Mouse (Mus musculus) myocyte (in vitro differentiated cells): ENCODE measurements around the gene Crebrf.

Experiments
- CEBPB ChIP-seq: IDR thresholded peaks from 2 replicates; pipeline ENCODE4 v1.6.1; 2011; ENCODE audit warnings: mild to moderate bottlenecking, moderate library complexity; ENCODE audit not compliant: poor library complexity, insufficient read depth, severe bottlenecking
- E2F4 ChIP-seq: IDR thresholded peaks from one replicate; pipeline ENCODE4 v1.6.1; 2011; ENCODE audit warnings: mild to moderate bottlenecking, control low read depth, moderate library complexity; ENCODE audit not compliant: insufficient read depth
- MAX ChIP-seq: IDR thresholded peaks from one replicate; pipeline ENCODE4 v1.6.1; 2011; ENCODE audit warnings: low read depth, mild to moderate bottlenecking, control low read depth
- MYOD1 ChIP-seq, 3 experiments: IDR thresholded peaks; one replicate each; pipeline ENCODE4 v1.6.1; 2011; ENCODE audit warnings: control low read depth in 2 of 3, low read depth in 2 of 3, mild to moderate bottlenecking in 2 of 3, moderate library complexity in 1 of 3; ENCODE audit not compliant: insufficient read length in 2 of 3, control insufficient read depth in 1 of 3
- MYOG ChIP-seq, 3 experiments: IDR thresholded peaks; one replicate each; pipeline ENCODE4 v1.6.1; 2011; ENCODE audit warnings: control low read depth in 2 of 3, low read depth in 2 of 3, mild to moderate bottlenecking in 2 of 3; ENCODE audit not compliant: insufficient read length in 2 of 3, control insufficient read depth in 1 of 3, insufficient read depth in 1 of 3
- POLR2A ChIP-seq: IDR thresholded peaks from one replicate; pipeline ENCODE4 v1.6.1; 2011; ENCODE audit warnings: low read depth, mild to moderate bottlenecking, control low read depth, moderate library complexity; ENCODE audit not compliant: insufficient read length
- POLR2AphosphoS2 ChIP-seq: IDR thresholded peaks from one replicate; pipeline ENCODE4 v1.6.1; 2011; ENCODE audit warnings: low read depth, control low read depth; ENCODE audit not compliant: insufficient read length
- TCF12 ChIP-seq: IDR thresholded peaks from one replicate; pipeline ENCODE4 v1.6.1; 2011; ENCODE audit warnings: mild to moderate bottlenecking, control low read depth; ENCODE audit not compliant: poor library complexity, insufficient read depth, severe bottlenecking
- TCF3 ChIP-seq: IDR thresholded peaks from one replicate; pipeline ENCODE4 v1.6.1; 2011; ENCODE audit warnings: low read depth, control low read depth; ENCODE audit not compliant: insufficient read length
- USF1 ChIP-seq: IDR thresholded peaks from one replicate; pipeline ENCODE4 v1.6.1; 2011; ENCODE audit warnings: low read depth, mild to moderate bottlenecking, control low read depth, moderate library complexity

DNA sequence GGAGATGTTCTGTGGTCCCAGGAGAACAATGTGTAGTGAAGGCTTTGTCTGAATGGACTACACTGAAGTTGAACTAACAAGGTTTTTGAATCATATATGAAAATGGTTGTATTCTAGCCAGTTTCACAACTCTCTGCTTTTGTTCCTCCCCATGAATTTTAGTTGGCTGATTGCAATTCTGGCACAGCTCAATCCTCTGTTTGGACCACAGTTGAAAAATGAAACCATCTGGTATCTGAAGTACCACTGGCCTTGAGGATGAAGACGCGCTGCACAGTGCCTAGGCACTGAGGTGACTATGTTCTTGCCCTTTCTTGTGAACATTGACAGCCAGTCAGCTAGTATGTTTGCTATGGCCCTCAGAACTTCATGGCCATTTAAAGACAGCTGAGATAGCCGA lies 20.3 kb upstream of the Crebrf start:
- no peak for TF ChIP-seq TCF12
- no peak for TF ChIP-seq USF1
- no peak for TF ChIP-seq POLR2AphosphoS2
- TF ChIP-seq MAX, result no peak
- TF ChIP-seq POLR2A, result no peak
- TF ChIP-seq MYOG (IDR thresholded peaks at IDR 0.05; ENCODE audit: control insufficient read depth in 1 of 3, insufficient read depth in 1 of 3, insufficient read length in 2 of 3, low read depth in 2 of 3), result no peak
- no peak for TF ChIP-seq E2F4
- TF ChIP-seq CEBPB, result no peak
- no peak for TF ChIP-seq TCF3
- TF ChIP-seq MYOD1 (IDR thresholded peaks at IDR 0.05; ENCODE audit: control insufficient read depth in 1 of 3, insufficient read length in 2 of 3, low read depth in 2 of 3), result no peak
